Mouse (Mus musculus): ENCODE data around the gene Zcchc24. TPM values are rescaled to one million over a fixed set of nuclear protein-coding genes. Genes with fewer than 3 reads are reported as not detected.

Gene Zcchc24
- total and polyA plus RNA-seq, 3 experiments = 0.05 TPM; not detected in 2

GRCm38 (mm10) chr14:25754531-25755484 is 14.0 kb downstream of the Zcchc24 start:
- no peak for DNase-seq (ENCODE audit: low spot score)
- no peak for ATAC-seq (ENCODE audit: extremely low read depth, insufficient number of reproducible peaks, low FRiP score, poor library complexity, severe bottlenecking)
- no peaks in the 10 kb centered on the region for H3K4me1 ChIP-seq (ENCODE audit: insufficient read depth, low read depth, low read length)
- no peak for TF ChIP-seq GATA1 (IDR thresholded peaks at IDR 0.05; ENCODE audit: borderline replicate concordance, low read length)
- no peaks in the 10 kb centered on the region for H3K36me3 ChIP-seq (replicated peaks)
- H3K9me3 ChIP-seq (replicated peaks) = no peaks in the 10 kb centered on the region
- peaks cover 2% of the 10 kb centered on the region; the same call in 1 of the 2 replicates for H3K27me3 ChIP-seq (ENCODE audit: insufficient read depth, low read length)
- H3K4me3 ChIP-seq (ENCODE audit: low read depth, low read length) = no peak overlapping the region

- H3K4me1 ChIP-seq (ENCODE audit: insufficient read depth, low read depth, low read length) = no peaks in the 10 kb centered on the region
- H3K9me3 ChIP-seq (replicated peaks) = no peaks in the 10 kb centered on the region
- DNase-seq (ENCODE audit: low spot score) (no peak), ATAC-seq (ENCODE audit: extremely low read depth, insufficient number of reproducible peaks, low FRiP score, poor library complexity, severe bottlenecking) (no peak)
- no peak overlapping the region for H3K4me3 ChIP-seq (ENCODE audit: low read depth, low read length)
- no peaks in the 10 kb centered on the region for H3K36me3 ChIP-seq (replicated peaks)
- TF ChIP-seq GATA1 (IDR thresholded peaks at IDR 0.05; ENCODE audit: borderline replicate concordance, low read length) (no peak), CTCF (IDR thresholded peaks at IDR 0.05; ENCODE audit: low read depth, low read length) (no peak), GATA2 (IDR thresholded peaks at IDR 0.05; ENCODE audit: borderline replicate concordance, low read depth, low read length) (no peak), POLR2AphosphoS5 (IDR thresholded peaks at IDR 0.05; ENCODE audit: insufficient replicate concordance, low read depth, low read length) (no peak), TAL1 (conservative IDR thresholded peaks at IDR 0.05; ENCODE audit: low read depth, low read length) (no peak)
- H3K27me3 ChIP-seq (ENCODE audit: insufficient read depth, low read length) = peaks cover 4% of the 10 kb centered on the region; the same call in 1 of the 2 replicates
Measured at GRCm38 (mm10) chr14:25753021-25753420, 15.8 kb downstream of the Zcchc24 start.

DNA sequence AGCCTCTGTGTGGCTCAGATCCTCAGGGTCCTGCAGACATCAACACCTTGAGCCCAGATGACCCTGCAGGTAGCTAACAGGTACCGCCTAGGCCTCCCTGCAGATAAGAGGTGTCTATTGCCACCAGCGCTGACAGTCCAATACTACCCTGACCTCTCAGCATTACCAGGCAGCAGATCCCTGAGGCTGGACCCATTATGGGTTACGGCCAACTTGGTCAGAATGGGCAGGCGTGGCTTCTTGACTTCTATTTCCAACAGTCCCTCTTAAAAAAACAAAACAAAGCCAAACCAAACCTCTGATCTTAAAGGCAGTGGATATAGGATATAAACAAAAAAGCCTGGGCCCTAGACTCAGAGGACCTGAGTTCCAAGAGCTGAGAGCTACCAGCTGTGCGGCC is 17.8 kb downstream of the Zcchc24 start:
- Histone ChIP-seq H3K4me3 (ENCODE audit: low read depth, low read length) (no peak overlapping the region), H3K36me3 (replicated peaks) (no peaks in the 10 kb centered on the region), H3K27me3 (ENCODE audit: insufficient read depth, low read length) (peaks cover 4% of the 10 kb centered on the region; the same call in 1 of the 2 replicates), H3K9me3 (replicated peaks) (no peaks in the 10 kb centered on the region), H3K4me1 (ENCODE audit: insufficient read depth, low read depth, low read length) (no peaks in the 10 kb centered on the region)
- no peak for DNase-seq (ENCODE audit: low spot score)
- TF ChIP-seq GATA1 (IDR thresholded peaks at IDR 0.05; ENCODE audit: borderline replicate concordance, low read length) (no peak), POLR2AphosphoS5 (IDR thresholded peaks at IDR 0.05; ENCODE audit: insufficient replicate concordance, low read depth, low read length) (no peak), CTCF (IDR thresholded peaks at IDR 0.05; ENCODE audit: low read depth, low read length) (no peak)
- ATAC-seq (ENCODE audit: extremely low read depth, insufficient number of reproducible peaks, low FRiP score, poor library complexity, severe bottlenecking) = no peak

GRCm38 (mm10) chr14:25750448-25751015 is 18.3 kb downstream of the Zcchc24 start:
- Histone ChIP-seq H3K4me3 (ENCODE audit: low read depth, low read length) (no peak overlapping the region), H3K4me1 (ENCODE audit: insufficient read depth, low read depth, low read length) (no peaks in the 10 kb centered on the region), H3K36me3 (replicated peaks) (no peaks in the 10 kb centered on the region), H3K9me3 (replicated peaks) (no peaks in the 10 kb centered on the region), H3K27me3 (ENCODE audit: insufficient read depth, low read length) (peaks cover 4% of the 10 kb centered on the region; the same call in 1 of the 2 replicates)
- ATAC-seq (ENCODE audit: extremely low read depth, insufficient number of reproducible peaks, low FRiP score, poor library complexity, severe bottlenecking) (no peak), DNase-seq (ENCODE audit: low spot score) (no peak)
- TF ChIP-seq POLR2AphosphoS5 (IDR thresholded peaks at IDR 0.05; ENCODE audit: insufficient replicate concordance, low read depth, low read length) = no peak
- no peak for TF ChIP-seq TAL1 (conservative IDR thresholded peaks at IDR 0.05; ENCODE audit: low read depth, low read length)
- TF ChIP-seq GATA1 (IDR thresholded peaks at IDR 0.05; ENCODE audit: borderline replicate concordance, low read length) = no peak
- no peak for TF ChIP-seq CTCF (IDR thresholded peaks at IDR 0.05; ENCODE audit: low read depth, low read length)
- no peak for TF ChIP-seq GATA2 (IDR thresholded peaks at IDR 0.05; ENCODE audit: borderline replicate concordance, low read depth, low read length)

GRCm38 (mm10) chr14:25749143-25749909 is 19.5 kb downstream of the Zcchc24 start:
- DNase-seq (ENCODE audit: low spot score) (no peak), ATAC-seq (ENCODE audit: extremely low read depth, insufficient number of reproducible peaks, low FRiP score, poor library complexity, severe bottlenecking) (no peak)
- no peaks in the 10 kb centered on the region for H3K4me1 ChIP-seq (ENCODE audit: insufficient read depth, low read depth, low read length)
- peaks cover 4% of the 10 kb centered on the region; the same call in 1 of the 2 replicates for H3K27me3 ChIP-seq (ENCODE audit: insufficient read depth, low read length)
- H3K9me3 ChIP-seq (replicated peaks) = no peaks in the 10 kb centered on the region
- H3K36me3 ChIP-seq (replicated peaks) = no peaks in the 10 kb centered on the region
- H3K4me3 ChIP-seq (ENCODE audit: low read depth, low read length) = no peak overlapping the region
- TF ChIP-seq GATA2 (IDR thresholded peaks at IDR 0.05; ENCODE audit: borderline replicate concordance, low read depth, low read length) (no peak), CTCF (IDR thresholded peaks at IDR 0.05; ENCODE audit: low read depth, low read length) (no peak), TAL1 (conservative IDR thresholded peaks at IDR 0.05; ENCODE audit: low read depth, low read length) (no peak), POLR2AphosphoS5 (IDR thresholded peaks at IDR 0.05; ENCODE audit: insufficient replicate concordance, low read depth, low read length) (no peak), GATA1 (IDR thresholded peaks at IDR 0.05; ENCODE audit: borderline replicate concordance, low read length) (no peak)

Data from G1E (cell line).